Mouse (Mus musculus): Measurements from ENCODE around the gene Fbxw20. TPM values are rescaled to one million over a fixed set of nuclear protein-coding genes. Genes with fewer than 3 reads are reported as not detected.
"Not testable (repeated sequence)": the region's sequence is repeated elsewhere in the genome, so short reads cannot be mapped to it uniquely, and the experiment has no call there.

Fbxw20 gene
- not detected in 2 replicates for total RNA-seq (2014; rRNA removed)
- polyA plus RNA-seq (2015; fragmentation: Nextera tagmentation; extraction: Ambion mirVana) = not detected in 2 replicates

GRCm38 (mm10) chr9:109234654-109235053 lies at the start of gene Fbxw20:
Gene Fbxw20, minus strand, starts transcription at chr9:109234754.
- ATAC-seq (no peak), DNase-seq (no peak)
- Histone ChIP-seq H3K9ac (no peak within 1 kb of the TSS), H3K4me2 (ENCODE audit: low read depth) (no peak within 1 kb of the TSS), H3K36me3 (ENCODE audit: insufficient read depth) (no peaks in the 10 kb centered on the region), H3K4me3 (ENCODE audit: low read depth, low read length) (no peak within 1 kb of the TSS), H3K27me3 (ENCODE audit: insufficient read depth, low read length) (no peaks in the 10 kb centered on the region), H3K9me3 (ENCODE audit: low read length) (no peaks in the 10 kb centered on the region), H3K27ac (ENCODE audit: low read depth, low read length) (no peak within 1 kb of the TSS), H3K4me1 (ENCODE audit: insufficient read depth) (no peaks in the 10 kb centered on the region)
- TF ChIP-seq CTCF (IDR thresholded peaks at IDR 0.05; ENCODE audit: low read depth) = no peak
- WGBS = 88% methylated on average over 1 of the region's 1 CpGs

GRCm38 (mm10) chr9:109263041-109263440 lies 28.5 kb upstream of the Fbxw20 start:
- Histone ChIP-seq H3K36me3 (ENCODE audit: insufficient read depth) (no peaks in the 10 kb centered on the region), H3K27ac (ENCODE audit: low read depth, low read length) (no peak overlapping the region), H3K4me1 (ENCODE audit: insufficient read depth) (no peaks in the 10 kb centered on the region), H3K9me3 (ENCODE audit: low read length) (no peaks in the 10 kb centered on the region), H3K4me3 (ENCODE audit: low read depth, low read length) (no peak overlapping the region), H3K9ac (no peak overlapping the region), H3K4me2 (ENCODE audit: low read depth) (no peak overlapping the region), H3K27me3 (ENCODE audit: insufficient read depth, low read length) (no peaks in the 10 kb centered on the region)
- 69% methylated on average over 2 of the region's 2 CpGs for WGBS
- ATAC-seq = no peak
- TF ChIP-seq CTCF (IDR thresholded peaks at IDR 0.05; ENCODE audit: low read depth) = no peak
- no peak for DNase-seq

GRCm38 (mm10) chr9:109218449-109218848 lies 16.1 kb downstream of the Fbxw20 start:
- H3K27ac ChIP-seq (ENCODE audit: low read depth, low read length) = no peak overlapping the region
- WGBS = 70% methylated on average over 6 of the region's 6 CpGs
- peak; percentile 24; the same call in 1 of the 2 replicates for TF ChIP-seq CTCF (IDR thresholded peaks at IDR 0.05; ENCODE audit: low read depth)
- no peaks in the 10 kb centered on the region for H3K4me1 ChIP-seq (ENCODE audit: insufficient read depth)
- H3K9me3 ChIP-seq (ENCODE audit: low read length) = no peaks in the 10 kb centered on the region
- H3K36me3 ChIP-seq (ENCODE audit: insufficient read depth) = no peaks in the 10 kb centered on the region
- ATAC-seq (no peak), DNase-seq (no peak)
- no peak overlapping the region for H3K4me2 ChIP-seq (ENCODE audit: low read depth)
- no peaks in the 10 kb centered on the region for H3K27me3 ChIP-seq (ENCODE audit: insufficient read depth, low read length)
- H3K9ac ChIP-seq = no peak overlapping the region
- no peak overlapping the region for H3K4me3 ChIP-seq (ENCODE audit: low read depth, low read length)

GRCm38 (mm10) chr9:109201347-109201746 lies 33.2 kb downstream of the Fbxw20 start:
- DNase-seq = peak; percentile 49
- not testable (repeated sequence) for H3K4me2 ChIP-seq (ENCODE audit: low read depth); H3K9ac ChIP-seq; H3K4me3 ChIP-seq (ENCODE audit: low read depth, low read length); H3K27me3 ChIP-seq (ENCODE audit: insufficient read depth, low read length); H3K36me3 ChIP-seq (ENCODE audit: insufficient read depth); ATAC-seq; H3K9me3 ChIP-seq (ENCODE audit: low read length); H3K4me1 ChIP-seq (ENCODE audit: insufficient read depth); H3K27ac ChIP-seq (ENCODE audit: low read depth, low read length)
- 60% methylated on average over 1 of the region's 1 CpGs for WGBS

- H3K27me3 ChIP-seq (ENCODE audit: insufficient read depth, low read length) = no peaks in the 10 kb centered on the region
- DNase-seq = no peak
- H3K27ac ChIP-seq (ENCODE audit: low read depth, low read length) = no peak overlapping the region
- WGBS = 90% methylated on average over 1 of the region's 1 CpGs
- no peaks in the 10 kb centered on the region for H3K9me3 ChIP-seq (ENCODE audit: low read length)
- ATAC-seq = no peak
- H3K9ac ChIP-seq = no peak overlapping the region
- H3K4me3 ChIP-seq (ENCODE audit: low read depth, low read length) = no peak overlapping the region
- no peaks in the 10 kb centered on the region for H3K36me3 ChIP-seq (ENCODE audit: insufficient read depth)
- H3K4me1 ChIP-seq (ENCODE audit: insufficient read depth) = no peaks in the 10 kb centered on the region
- TF ChIP-seq CTCF (IDR thresholded peaks at IDR 0.05; ENCODE audit: low read depth) = no peak
- no peak overlapping the region for H3K4me2 ChIP-seq (ENCODE audit: low read depth)
These were observed 34.2 kb downstream of the Fbxw20 start for GRCm38 (mm10) chr9:109200349-109200748.

- ATAC-seq (no peak), DNase-seq (no peak)
- H3K4me2 ChIP-seq (ENCODE audit: low read depth) = no peak overlapping the region
- no peak overlapping the region for H3K27ac ChIP-seq (ENCODE audit: low read depth, low read length)
- H3K27me3 ChIP-seq (ENCODE audit: insufficient read depth, low read length) = no peaks in the 10 kb centered on the region
- H3K4me3 ChIP-seq (ENCODE audit: low read depth, low read length) = no peak overlapping the region
- no peaks in the 10 kb centered on the region for H3K4me1 ChIP-seq (ENCODE audit: insufficient read depth)
- 54% methylated on average over 1 of the region's 1 CpGs for WGBS
- no peaks in the 10 kb centered on the region for H3K36me3 ChIP-seq (ENCODE audit: insufficient read depth)
- H3K9ac ChIP-seq = no peak overlapping the region
- no peaks in the 10 kb centered on the region for H3K9me3 ChIP-seq (ENCODE audit: low read length)
- no peak for TF ChIP-seq CTCF (IDR thresholded peaks at IDR 0.05; ENCODE audit: low read depth)
These were observed 35.2 kb downstream of the Fbxw20 start for GRCm38 (mm10) chr9:109199353-109199752.

- H3K27me3 ChIP-seq (ENCODE audit: insufficient read depth, low read length); H3K4me2 ChIP-seq (ENCODE audit: low read depth); H3K4me1 ChIP-seq (ENCODE audit: insufficient read depth); H3K9me3 ChIP-seq (ENCODE audit: low read length); H3K27ac ChIP-seq (ENCODE audit: low read depth, low read length); DNase-seq; H3K9ac ChIP-seq; H3K4me3 ChIP-seq (ENCODE audit: low read depth, low read length); ATAC-seq; H3K36me3 ChIP-seq (ENCODE audit: insufficient read depth): not testable (repeated sequence)
- WGBS = 86% methylated on average over 3 of the region's 3 CpGs
These were observed 38.7 kb downstream of the Fbxw20 start, which contains the start of gene Fbxw13 for GRCm38 (mm10) chr9:109195875-109196274. Gene Fbxw13, minus strand, starts transcription at chr9:109195975.

GRCm38 (mm10) chr9:109177208-109177607 lies 57.3 kb downstream of the Fbxw20 start:
- Histone ChIP-seq H3K9me3 (ENCODE audit: low read length) (no peaks in the 10 kb centered on the region), H3K4me2 (ENCODE audit: low read depth) (no peak overlapping the region), H3K36me3 (ENCODE audit: insufficient read depth) (no peaks in the 10 kb centered on the region), H3K27me3 (ENCODE audit: insufficient read depth, low read length) (no peaks in the 10 kb centered on the region), H3K4me3 (ENCODE audit: low read depth, low read length) (no peak overlapping the region), H3K27ac (ENCODE audit: low read depth, low read length) (no peak overlapping the region), H3K4me1 (ENCODE audit: insufficient read depth) (no peaks in the 10 kb centered on the region), H3K9ac (no peak overlapping the region)
- no peak for TF ChIP-seq CTCF (IDR thresholded peaks at IDR 0.05; ENCODE audit: low read depth)
- WGBS = 77% methylated on average over 1 of the region's 1 CpGs
- DNase-seq (no peak), ATAC-seq (no peak)
